Mouse (Mus musculus) MN1 (cell line): ENCODE data around the gene Mylip.

Experiments used
- DNase-seq: peaks from one replicate; pipeline ENCODE4 v3.0.0-alpha.2; 2016; ENCODE audit warnings: low spot score

Mylip gene

DNA sequence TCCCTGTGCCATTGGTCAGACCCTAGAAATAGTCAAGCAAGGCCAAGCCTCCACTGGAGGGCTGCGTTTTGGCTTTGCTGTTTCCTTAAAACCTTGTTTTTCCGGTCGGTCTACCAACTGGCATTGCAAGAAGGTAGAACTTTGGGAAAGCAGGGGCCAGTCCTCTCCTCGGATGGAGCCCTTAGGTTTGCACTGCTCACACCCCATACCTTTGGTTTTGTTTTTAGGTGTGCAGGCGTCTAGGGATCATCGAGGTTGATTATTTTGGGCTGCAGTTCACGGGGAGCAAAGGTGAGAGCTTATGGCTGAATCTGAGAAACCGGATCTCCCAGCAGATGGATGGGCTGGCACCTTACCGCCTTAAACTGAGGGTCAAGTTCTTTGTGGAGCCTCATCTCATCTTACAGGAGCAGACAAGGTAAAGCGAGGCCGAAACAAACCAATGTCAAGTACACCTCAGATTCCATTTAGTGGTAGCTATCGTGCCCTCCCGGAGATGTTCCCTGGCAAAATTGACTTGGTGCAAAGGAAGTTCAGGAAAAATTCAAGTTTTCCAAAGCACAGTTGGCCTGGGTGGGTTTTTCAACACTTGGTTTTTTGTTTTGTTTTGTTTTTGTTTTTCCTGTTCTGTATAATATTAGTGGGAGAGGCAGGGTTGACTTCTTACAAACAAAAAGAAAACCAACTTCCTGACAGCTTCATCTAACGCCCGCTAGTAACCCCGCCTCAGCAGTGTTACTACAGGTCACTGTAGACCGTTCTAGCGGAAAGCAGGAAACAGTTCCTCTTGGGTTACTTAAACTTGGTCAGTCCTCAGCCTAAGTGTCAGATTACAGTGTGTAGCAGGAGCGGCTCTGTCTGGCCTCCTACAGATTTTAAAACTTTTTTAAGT is 1.7 kb downstream of the Mylip start:
- DNase-seq = peak; percentile 20

DNA sequence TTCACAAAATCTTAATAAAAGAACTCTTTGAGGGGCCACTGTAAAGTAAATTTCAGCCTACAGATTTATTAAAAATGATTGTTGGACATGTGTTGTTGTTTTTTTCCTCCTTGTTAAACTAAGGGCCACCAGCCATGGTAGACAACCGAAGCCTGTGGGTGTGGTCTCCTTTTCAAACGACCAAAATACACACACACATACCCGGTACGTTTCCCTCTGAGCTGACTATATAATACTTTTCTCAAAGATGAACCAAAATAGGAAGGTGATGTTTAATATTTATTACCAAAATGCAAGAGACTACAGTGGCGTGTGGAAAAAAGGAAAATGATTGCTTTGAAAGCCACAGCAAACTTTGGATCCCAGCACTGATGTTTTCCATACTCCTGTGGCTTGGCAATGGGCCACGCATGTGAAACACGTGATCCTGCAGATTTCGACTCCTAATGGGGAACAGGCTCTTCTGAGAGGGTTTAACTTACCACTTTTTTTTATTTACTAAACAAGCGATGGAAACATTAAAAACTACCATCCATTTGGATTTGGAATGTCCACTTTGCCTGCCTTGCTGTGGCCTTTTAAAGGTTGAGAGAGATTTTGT is 2.4 kb downstream of the Mylip start:
- peak; percentile 62 for DNase-seq

DNA sequence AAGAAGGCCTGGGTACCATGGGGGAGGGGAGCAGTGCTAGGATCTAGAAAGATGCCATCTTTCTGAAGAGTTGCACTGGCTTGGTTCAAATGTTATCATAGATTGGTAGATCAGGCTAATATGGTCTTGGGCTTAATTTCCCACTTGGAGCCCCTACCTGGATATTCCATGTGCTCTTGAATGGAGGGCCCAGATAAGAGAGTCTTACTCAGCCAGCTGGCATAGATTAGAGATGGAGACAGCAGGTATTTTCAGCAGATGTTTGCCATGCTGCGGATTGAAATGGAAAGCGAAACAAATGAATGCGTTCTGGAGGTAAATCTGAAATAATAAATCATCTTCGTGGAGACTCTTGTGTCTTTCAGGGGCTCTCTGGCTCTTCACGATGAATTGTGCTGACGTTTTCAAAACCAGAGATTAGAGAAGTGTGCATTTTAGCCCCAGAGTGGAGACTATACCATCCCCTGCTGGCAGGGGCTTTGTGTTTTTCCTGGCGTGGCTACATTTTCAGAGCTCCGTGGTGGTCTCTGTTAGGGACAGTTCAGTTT is 4.8 kb downstream of the Mylip start:
- no peak for DNase-seq

DNA sequence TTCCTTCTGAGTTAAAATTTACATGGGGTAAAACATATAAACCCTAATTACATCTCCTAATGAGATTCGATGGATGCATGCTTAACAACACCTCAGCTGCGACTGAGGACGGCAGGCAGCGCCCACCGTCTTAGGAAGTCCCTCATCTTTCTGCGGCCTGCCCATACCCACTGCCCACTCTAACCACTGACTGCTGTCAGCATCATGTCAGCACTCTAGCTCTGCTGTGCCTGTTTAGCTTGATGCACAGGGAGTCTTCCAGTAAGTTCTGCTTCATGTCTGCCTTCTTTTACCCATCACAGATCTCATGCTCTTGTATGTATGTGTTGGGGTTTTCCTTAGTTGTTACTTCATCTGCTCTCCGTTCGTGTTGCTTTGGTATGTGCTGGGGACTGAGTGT is 7.2 kb downstream of the Mylip start:
- DNase-seq = no peak

DNA sequence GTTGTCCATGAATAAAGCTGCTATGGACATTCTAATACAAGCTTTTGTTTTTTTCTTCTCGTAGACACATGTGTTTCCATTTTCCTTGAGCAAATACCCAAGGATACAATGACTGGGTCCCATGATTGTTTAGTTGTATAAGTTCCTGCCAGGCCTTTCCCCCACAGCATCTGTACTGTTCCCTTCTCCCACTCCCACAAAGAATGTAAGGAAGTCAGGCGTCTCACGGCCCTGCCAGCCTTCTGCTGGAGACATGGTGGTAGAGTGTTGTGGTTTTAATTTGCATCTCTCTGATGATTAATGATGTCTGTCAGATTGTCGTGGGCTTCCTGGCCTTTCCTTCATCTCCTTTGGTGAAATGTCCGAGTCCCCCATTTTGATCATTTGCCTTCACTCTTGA is 7.7 kb downstream of the Mylip start:
- DNase-seq = no peak

DNA sequence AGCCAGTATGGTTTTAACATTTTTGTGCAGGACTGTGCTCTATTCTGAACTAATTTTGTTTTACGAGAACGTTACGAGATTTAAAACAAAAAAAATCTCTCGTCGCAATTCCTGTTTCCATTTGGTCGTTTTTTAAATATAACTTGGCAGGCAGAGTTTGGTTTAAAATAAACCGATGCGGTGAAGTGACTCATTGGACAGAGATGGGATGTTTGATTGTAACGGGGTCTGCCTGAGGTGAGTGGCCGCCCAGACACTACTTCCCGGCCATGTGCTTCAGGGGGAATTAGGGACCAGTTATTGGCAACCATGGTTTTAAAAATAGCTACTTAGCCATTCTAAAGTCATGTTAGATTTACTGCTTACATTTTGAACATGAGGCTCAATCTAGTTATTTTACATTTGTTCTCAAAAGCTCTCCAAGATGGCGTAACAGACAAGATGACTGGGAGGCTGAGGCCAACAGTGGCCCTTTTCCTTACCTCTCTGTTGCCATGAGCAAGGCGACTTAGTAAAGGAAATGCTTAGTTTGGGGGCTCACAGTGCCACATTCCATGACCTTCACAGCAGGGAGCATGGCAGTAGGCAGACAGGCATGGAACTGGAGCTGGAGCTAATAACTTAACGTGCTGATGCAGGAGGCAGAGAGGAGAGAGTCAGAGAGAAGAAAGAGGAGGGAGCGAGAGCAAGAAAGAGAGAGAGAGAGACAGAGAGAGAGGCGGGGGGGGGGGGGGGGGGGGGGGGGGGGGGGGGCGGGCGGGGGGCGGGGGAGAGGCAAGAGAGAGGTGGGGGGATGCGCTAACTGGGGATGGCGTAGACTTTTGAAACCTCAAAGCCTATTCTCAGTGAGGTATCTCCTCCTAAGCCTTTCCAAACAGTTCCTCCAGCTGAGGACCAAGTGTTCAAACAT is 8.6 kb downstream of the Mylip start:
- DNase-seq = no peak

DNA sequence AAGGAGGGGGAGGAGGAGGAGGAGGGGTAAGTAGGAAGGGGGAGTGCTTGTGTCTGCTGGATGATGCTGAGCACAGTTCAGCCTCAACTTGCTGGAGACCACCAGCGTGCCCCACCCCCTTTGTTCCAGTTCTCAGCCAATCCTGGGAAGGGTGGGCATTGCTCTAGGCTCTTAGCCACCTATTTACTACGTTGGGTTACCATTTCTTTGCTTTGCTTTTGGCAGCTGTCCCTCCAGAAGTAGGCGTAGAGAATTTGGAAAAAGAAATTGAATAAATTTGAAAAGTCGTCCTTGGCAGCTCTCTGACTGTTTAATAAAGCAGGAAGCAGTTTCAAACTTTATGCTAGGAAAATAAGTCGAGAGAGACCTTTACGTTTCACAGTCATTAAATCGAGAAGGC is 11.2 kb downstream of the Mylip start:
- no peak for DNase-seq

DNA sequence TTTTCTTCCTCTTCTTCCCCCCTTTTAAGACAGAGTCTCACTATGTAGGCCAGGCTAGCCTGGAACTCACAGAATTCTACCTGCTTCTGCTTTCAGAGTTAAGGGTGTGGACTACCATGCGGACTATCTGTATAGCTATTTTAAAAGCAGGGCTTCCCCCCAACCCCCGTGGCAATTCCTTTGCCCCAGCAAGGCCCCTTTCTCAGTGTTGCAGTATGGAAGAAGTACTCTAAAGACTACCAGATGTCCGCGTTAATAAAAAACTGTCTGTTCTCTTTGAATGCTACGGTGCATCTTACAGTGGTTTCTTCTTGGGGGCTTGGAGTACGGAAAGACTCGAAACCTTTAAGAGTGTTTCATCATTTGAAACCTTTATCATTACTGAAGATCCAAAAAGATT is 12.3 kb downstream of the Mylip start:
- no peak for DNase-seq

DNA sequence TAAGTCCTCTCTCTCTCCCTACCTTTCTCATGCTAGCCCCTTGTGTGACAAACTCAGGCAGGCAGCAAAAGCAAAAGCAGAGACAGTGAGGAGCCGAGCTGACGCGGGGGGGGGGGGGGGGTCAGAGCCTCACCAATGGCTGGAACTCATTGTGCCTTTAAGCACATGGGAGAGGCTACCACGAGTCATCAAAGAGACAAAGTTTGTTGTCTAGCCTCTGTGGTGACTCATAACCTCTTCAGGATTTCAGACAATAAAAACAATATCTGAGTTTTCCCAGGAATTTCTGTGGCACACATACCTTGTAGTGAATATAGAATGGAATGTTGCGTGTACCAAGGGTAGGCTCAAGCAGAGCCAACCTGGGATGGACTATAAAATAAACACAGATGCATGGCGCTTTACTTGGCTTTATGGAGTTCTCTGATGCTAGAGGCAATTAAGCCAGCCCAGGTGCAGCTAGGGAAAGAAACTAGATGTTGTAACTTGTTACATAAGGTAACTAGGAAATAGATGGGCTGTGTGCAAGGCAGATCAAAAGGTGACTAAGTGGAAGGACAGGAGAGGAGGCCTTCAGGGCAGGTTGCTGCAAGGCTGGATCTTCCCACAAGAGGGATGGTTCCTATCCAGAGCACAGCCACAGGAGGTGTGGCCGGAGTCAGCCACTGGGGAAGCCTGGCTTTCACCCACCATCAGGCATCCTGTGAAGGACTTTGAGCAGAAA is 12.9 kb downstream of the Mylip start:
- DNase-seq = no peak

DNA sequence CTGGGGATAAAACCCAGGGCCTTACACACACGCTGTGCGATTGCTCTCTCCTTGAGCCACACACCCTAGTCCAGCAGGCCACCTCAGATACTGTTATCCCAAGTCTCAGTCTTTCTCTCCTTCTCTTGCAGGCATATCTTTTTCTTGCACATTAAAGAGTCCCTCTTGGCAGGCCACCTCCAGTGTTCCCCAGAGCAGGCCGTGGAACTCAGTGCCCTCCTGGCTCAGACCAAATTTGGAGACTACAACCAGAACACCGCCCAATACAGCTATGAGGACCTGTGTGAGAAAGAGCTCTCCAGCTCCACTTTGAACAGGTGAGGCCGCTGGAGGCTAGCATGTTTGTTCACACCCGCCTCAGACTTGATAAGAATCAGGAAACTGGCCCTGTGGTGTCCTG is 14.7 kb downstream of the Mylip start:
- DNase-seq = no peak

DNA sequence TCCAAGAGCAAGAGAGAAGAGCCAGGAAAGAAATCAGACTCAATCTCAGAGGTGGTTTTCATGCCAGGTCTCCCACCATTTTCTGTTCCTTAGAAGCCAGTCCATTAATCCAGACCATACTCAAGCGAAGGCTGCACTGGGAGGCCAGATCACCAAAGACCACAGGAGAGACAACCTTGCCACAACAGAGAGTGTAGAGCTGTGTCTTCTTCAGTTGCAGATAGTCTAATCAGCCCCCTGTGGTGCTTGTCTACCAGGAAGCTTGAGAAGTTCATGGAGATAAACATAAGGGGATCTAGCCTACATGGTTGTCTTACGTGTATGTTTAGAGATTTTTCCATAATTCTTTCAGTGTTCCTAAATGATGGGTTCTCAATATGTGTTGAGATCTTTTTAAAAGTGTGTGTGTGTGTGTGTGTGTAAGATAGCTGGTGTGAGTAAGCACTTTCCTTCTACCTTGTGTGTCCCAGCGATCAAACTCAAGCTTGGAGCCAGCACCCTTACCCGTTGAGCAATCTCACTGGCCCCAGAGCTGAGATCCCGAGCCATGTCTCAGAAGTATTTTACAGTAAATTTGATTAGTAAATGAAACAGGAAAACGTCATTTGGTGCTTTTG is 15.8 kb downstream of the Mylip start:
- no peak for DNase-seq

GRCm38 (mm10) chr13:45406289-45406688 is 16.7 kb downstream of the Mylip start:
- no peak for DNase-seq

- no peak for DNase-seq
These were observed 17.2 kb downstream of the Mylip start for GRCm38 (mm10) chr13:45406703-45407102.

DNA sequence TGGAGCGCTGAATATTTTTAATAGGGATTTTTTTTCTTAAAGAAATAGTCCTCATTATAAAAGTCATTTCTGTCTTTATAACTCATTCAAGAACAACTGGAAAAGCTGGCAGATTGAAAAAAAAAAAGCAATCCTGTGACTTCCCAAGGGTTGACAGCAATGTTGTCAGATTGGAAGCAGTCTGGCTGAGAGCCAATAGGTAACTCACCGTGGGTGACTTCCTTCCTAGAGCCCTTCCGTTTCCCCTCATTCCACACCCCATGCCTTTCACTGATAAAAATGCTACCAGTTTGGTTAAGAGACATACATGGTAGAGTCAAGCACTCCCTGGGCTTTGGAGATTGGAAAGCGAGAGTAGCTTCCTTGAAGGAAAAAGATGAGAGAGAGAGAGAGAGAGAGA is 21.4 kb downstream of the Mylip start:
- DNase-seq = no peak

DNA sequence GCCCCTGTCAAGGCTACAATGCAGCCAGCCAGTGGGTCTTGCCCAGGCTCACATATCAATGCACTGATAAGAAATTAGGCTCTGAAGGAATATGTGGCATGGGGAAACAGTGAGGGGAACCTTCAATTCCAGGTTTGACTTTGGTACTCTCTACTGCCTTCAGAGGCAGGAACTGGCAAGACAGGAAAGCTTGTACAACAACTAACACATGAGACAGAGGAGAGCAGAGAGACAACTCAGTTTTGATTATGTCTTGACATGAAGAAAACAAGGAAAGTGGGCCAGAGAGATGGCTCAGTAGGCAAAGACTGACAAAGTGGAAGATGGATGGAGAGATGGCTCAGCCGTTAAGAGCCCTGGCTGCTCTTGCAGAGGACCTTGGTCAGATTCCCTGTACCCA is 23.5 kb downstream of the Mylip start:
- DNase-seq = no peak

- DNase-seq = no peak
These were observed 24.5 kb downstream of the Mylip start for GRCm38 (mm10) chr13:45414031-45414430.

GRCm38 (mm10) chr13:45416621-45417057 is 27.1 kb downstream of the Mylip start:
- DNase-seq = no peak

DNA sequence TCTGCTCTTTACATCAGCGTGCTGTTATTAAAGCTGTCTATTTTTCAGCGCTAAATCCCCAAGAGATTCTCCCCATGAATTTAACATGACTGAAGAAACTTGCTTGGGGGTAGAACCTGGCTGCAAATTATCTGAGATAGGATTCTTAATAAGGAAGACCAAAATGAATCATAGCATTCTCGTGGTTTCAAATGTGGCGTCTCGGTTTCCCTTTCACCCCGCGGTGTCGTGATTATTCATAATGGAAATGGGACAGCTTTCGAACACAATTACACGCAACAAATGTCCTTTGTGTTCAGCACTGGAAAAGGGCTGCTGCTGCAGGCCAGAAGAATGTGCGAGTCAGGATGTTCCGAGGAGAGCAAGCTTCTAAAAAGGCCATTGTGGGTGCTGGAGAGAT is 29.4 kb downstream of the Mylip start:
- no peak for DNase-seq

GRCm38 (mm10) chr13:45422251-45422650 is 32.7 kb downstream of the Mylip start:
- peak; percentile 58 for DNase-seq

GRCm38 (mm10) chr13:45422709-45423108 is 33.2 kb downstream of the Mylip start:
- DNase-seq = peak; percentile 80

DNA sequence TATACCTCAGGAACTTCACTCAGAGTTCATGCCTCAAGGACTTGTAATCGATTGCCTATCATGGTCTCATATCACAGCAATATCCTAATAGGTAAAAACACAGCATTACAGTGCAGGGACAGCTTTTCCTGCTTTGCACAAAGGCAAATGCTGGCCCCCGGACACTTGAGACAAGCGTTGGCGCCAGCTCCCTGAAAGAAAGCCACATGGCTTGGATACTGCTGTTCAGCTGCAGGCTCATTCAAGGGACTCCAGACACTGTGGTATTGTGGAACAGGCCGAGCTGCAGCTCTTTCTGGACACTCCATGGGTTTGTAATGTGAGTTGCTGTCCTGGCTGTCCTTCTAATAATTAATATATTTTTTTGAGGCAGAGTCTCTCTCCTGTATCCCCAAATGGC is 34.4 kb downstream of the Mylip start:
- DNase-seq = peak; percentile 24
